Mouse (Mus musculus): ENCODE measurements at regions not wholly inside any gene's neighbourhood (a gene's known extent, or its start where the extent isn't known, plus 50 kb on each side); places are given as distances from the start of the nearest gene placed in this dataset.

- H3K9ac ChIP-seq (ENCODE audit: low read depth, low read length), result no peak overlapping the region
- no peak overlapping the region for H3K27ac ChIP-seq (ENCODE audit: low read depth, low read length)
- H3K36me3 ChIP-seq (ENCODE audit: control insufficient read depth, insufficient read depth, low read length), result no peaks in the 10 kb centered on the region
- H3K9me3 ChIP-seq (ENCODE audit: control insufficient read depth, low read length), result no peaks in the 10 kb centered on the region
- H3K27me3 ChIP-seq (replicated peaks; ENCODE audit: control insufficient read depth, insufficient read depth, low read length), result no peaks in the 10 kb centered on the region
- no peak overlapping the region for H3K4me3 ChIP-seq (ENCODE audit: low read depth, low read length)
- ATAC-seq (replicated peaks; ENCODE audit: low FRiP score) (no peak), DNase-seq (ENCODE audit: low spot score) (no peak)
- no peaks in the 10 kb centered on the region for H3K4me1 ChIP-seq (replicated peaks; ENCODE audit: control insufficient read depth, insufficient read depth, low read length)
- WGBS, result 69% methylated on average over 3 of the region's 3 CpGs
- H3K4me2 ChIP-seq, result no peak overlapping the region
Measured at GRCm38 (mm10) chr1:13860469-13860868, 2232.7 kb downstream of the 4930444P10Rik start.

DNA sequence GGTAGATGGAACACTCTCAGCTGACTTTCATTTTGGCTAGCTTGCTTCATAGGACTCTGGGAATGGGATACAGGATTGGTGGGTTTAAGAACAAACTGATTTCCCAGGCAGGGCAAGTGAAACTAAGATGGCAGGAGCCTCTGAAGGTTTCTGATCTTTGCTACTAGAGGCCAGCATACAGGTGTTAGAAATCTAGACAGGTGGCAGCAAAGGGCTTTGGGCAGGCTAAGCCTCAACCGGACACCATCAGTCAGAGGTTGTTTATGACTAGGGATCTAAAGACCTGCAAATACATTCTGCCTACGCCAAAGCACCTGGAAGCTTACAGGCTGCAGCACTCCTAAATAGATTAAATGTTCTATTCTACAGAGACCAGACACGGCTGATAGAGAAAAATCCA, 2233.4 kb downstream of the 4930444P10Rik start:
- no peaks in the 10 kb centered on the region for H3K4me1 ChIP-seq (replicated peaks; ENCODE audit: control insufficient read depth, insufficient read depth, low read length)
- H3K4me3 ChIP-seq (ENCODE audit: low read depth, low read length), result no peak overlapping the region
- no peak overlapping the region for H3K9ac ChIP-seq (ENCODE audit: low read depth, low read length)
- H3K27me3 ChIP-seq (replicated peaks; ENCODE audit: control insufficient read depth, insufficient read depth, low read length), result no peaks in the 10 kb centered on the region
- H3K9me3 ChIP-seq (ENCODE audit: control insufficient read depth, low read length), result no peaks in the 10 kb centered on the region
- H3K36me3 ChIP-seq (ENCODE audit: control insufficient read depth, insufficient read depth, low read length), result no peaks in the 10 kb centered on the region
- no peak for ATAC-seq (replicated peaks; ENCODE audit: low FRiP score)
- 61% methylated on average over 3 of the region's 3 CpGs for WGBS
- no peak for DNase-seq (ENCODE audit: low spot score)
- H3K27ac ChIP-seq (ENCODE audit: low read depth, low read length), result no peak overlapping the region
- H3K4me2 ChIP-seq, result no peak overlapping the region

DNA sequence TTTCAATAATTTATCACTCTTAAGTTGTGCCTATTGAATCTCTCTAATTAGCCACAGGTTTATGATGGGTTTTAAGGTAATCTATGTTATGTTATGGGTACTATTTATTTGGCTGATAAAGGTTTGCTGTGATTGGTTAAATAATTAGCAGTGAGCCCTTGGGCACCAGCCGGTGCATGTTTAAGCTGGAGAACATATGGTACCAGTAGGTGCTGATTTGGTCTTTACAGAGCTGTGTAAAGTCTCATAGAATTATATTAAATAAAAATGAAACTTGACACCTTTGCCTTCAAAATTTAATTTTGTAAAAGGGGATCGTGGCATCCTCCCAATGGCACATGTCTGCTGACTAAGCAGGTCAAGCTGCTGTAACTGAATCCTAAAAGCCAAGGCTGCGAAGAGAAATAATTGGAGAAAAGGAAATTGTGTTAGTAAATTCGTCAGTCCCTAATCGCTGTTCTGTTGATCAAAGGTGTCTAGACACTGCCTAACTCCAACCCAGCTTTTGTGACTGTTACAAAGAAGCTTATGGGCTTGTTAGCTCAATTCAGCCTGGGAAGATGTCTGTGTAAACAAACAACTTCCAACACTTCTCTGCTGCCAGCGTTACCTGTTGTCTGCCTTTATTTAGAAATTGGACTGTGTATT, 2234.6 kb downstream of the 4930444P10Rik start:
- no peak for ATAC-seq (replicated peaks; ENCODE audit: low FRiP score)
- no peaks in the 10 kb centered on the region for H3K36me3 ChIP-seq (ENCODE audit: control insufficient read depth, insufficient read depth, low read length)
- WGBS, result 63% methylated on average over 6 of the region's 6 CpGs
- H3K4me3 ChIP-seq (ENCODE audit: low read depth, low read length), result no peak overlapping the region
- H3K9me3 ChIP-seq (ENCODE audit: control insufficient read depth, low read length), result no peaks in the 10 kb centered on the region
- no peaks in the 10 kb centered on the region for H3K27me3 ChIP-seq (replicated peaks; ENCODE audit: control insufficient read depth, insufficient read depth, low read length)
- no peak overlapping the region for H3K9ac ChIP-seq (ENCODE audit: low read depth, low read length)
- no peak overlapping the region for H3K27ac ChIP-seq (ENCODE audit: low read depth, low read length)
- DNase-seq (ENCODE audit: low spot score), result no peak
- H3K4me1 ChIP-seq (replicated peaks; ENCODE audit: control insufficient read depth, insufficient read depth, low read length), result no peaks in the 10 kb centered on the region
- H3K4me2 ChIP-seq, result no peak overlapping the region

- Histone ChIP-seq H3K27ac (ENCODE audit: low read depth, low read length) (no peak overlapping the region), H3K36me3 (ENCODE audit: control insufficient read depth, insufficient read depth, low read length) (no peaks in the 10 kb centered on the region), H3K4me1 (replicated peaks; ENCODE audit: control insufficient read depth, insufficient read depth, low read length) (no peaks in the 10 kb centered on the region), H3K9ac (ENCODE audit: low read depth, low read length) (no peak overlapping the region), H3K9me3 (ENCODE audit: control insufficient read depth, low read length) (no peaks in the 10 kb centered on the region), H3K4me2 (no peak overlapping the region), H3K4me3 (ENCODE audit: low read depth, low read length) (no peak overlapping the region), H3K27me3 (replicated peaks; ENCODE audit: control insufficient read depth, insufficient read depth, low read length) (no peaks in the 10 kb centered on the region)
- ATAC-seq (replicated peaks; ENCODE audit: low FRiP score), result no peak
- 78% methylated on average over 2 of the region's 2 CpGs for WGBS
- DNase-seq (ENCODE audit: low spot score), result no peak
Measured at GRCm38 (mm10) chr1:13856998-13857397, 2236.1 kb downstream of the 4930444P10Rik start.

DNA sequence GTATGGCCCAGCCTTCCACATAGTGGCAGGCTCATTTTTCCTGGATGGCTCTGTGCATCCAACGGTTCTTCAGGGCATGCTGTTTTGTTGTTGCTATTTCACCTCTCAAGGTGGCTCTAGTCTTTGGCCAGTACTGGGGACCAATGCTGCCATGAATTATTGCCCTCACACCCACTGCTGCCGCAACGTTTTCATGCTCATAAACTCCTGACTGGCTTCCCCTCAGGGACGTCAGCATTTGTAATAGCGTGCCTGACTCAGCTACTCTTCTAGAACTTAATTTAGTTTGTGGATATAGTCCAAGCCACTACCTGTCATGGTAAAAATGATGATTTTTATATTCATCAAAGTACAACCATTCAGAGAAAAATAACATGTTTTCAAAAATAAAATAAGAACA, 2242.0 kb downstream of the 4930444P10Rik start:
- DNase-seq (ENCODE audit: low spot score) (no peak), ATAC-seq (replicated peaks; ENCODE audit: low FRiP score) (no peak)
- Histone ChIP-seq H3K4me2 (no peak overlapping the region), H3K27ac (ENCODE audit: low read depth, low read length) (no peak overlapping the region), H3K9ac (ENCODE audit: low read depth, low read length) (no peak overlapping the region), H3K9me3 (ENCODE audit: control insufficient read depth, low read length) (no peaks in the 10 kb centered on the region), H3K4me1 (replicated peaks; ENCODE audit: control insufficient read depth, insufficient read depth, low read length) (no peaks in the 10 kb centered on the region), H3K27me3 (replicated peaks; ENCODE audit: control insufficient read depth, insufficient read depth, low read length) (no peaks in the 10 kb centered on the region), H3K36me3 (ENCODE audit: control insufficient read depth, insufficient read depth, low read length) (no peaks in the 10 kb centered on the region), H3K4me3 (ENCODE audit: low read depth, low read length) (no peak overlapping the region)
- WGBS, result 88% methylated on average over 5 of the region's 5 CpGs

GRCm38 (mm10) chr1:13849071-13849470, 2244.1 kb downstream of the 4930444P10Rik start:
- no peaks in the 10 kb centered on the region for H3K36me3 ChIP-seq (ENCODE audit: control insufficient read depth, insufficient read depth, low read length)
- H3K27me3 ChIP-seq (replicated peaks; ENCODE audit: control insufficient read depth, insufficient read depth, low read length), result no peaks in the 10 kb centered on the region
- no peak overlapping the region for H3K27ac ChIP-seq (ENCODE audit: low read depth, low read length)
- no peak overlapping the region for H3K4me3 ChIP-seq (ENCODE audit: low read depth, low read length)
- no peak overlapping the region for H3K4me2 ChIP-seq
- H3K9ac ChIP-seq (ENCODE audit: low read depth, low read length), result no peak overlapping the region
- ATAC-seq (replicated peaks; ENCODE audit: low FRiP score), result no peak
- 78% methylated on average over 4 of the region's 4 CpGs for WGBS
- no peak for DNase-seq (ENCODE audit: low spot score)
- H3K9me3 ChIP-seq (ENCODE audit: control insufficient read depth, low read length), result no peaks in the 10 kb centered on the region
- H3K4me1 ChIP-seq (replicated peaks; ENCODE audit: control insufficient read depth, insufficient read depth, low read length), result no peaks in the 10 kb centered on the region

GRCm38 (mm10) chr1:13846336-13846865, 2246.7 kb downstream of the 4930444P10Rik start:
- no peaks in the 10 kb centered on the region for H3K27me3 ChIP-seq (replicated peaks; ENCODE audit: control insufficient read depth, insufficient read depth, low read length)
- WGBS, result 74% methylated on average over 15 of the region's 15 CpGs
- H3K36me3 ChIP-seq (ENCODE audit: control insufficient read depth, insufficient read depth, low read length), result no peaks in the 10 kb centered on the region
- DNase-seq (ENCODE audit: low spot score), result no peak
- no peak overlapping the region for H3K4me3 ChIP-seq (ENCODE audit: low read depth, low read length)
- no peak overlapping the region for H3K27ac ChIP-seq (ENCODE audit: low read depth, low read length)
- ATAC-seq (replicated peaks; ENCODE audit: low FRiP score), result no peak
- no peaks in the 10 kb centered on the region for H3K9me3 ChIP-seq (ENCODE audit: control insufficient read depth, low read length)
- H3K4me2 ChIP-seq, result no peak overlapping the region
- no peak overlapping the region for H3K9ac ChIP-seq (ENCODE audit: low read depth, low read length)
- no peaks in the 10 kb centered on the region for H3K4me1 ChIP-seq (replicated peaks; ENCODE audit: control insufficient read depth, insufficient read depth, low read length)

GRCm38 (mm10) chr1:13840309-13840622, 2252.9 kb downstream of the 4930444P10Rik start:
- no peaks in the 10 kb centered on the region for H3K4me1 ChIP-seq (replicated peaks; ENCODE audit: control insufficient read depth, insufficient read depth, low read length)
- no peaks in the 10 kb centered on the region for H3K9me3 ChIP-seq (ENCODE audit: control insufficient read depth, low read length)
- no peaks in the 10 kb centered on the region for H3K27me3 ChIP-seq (replicated peaks; ENCODE audit: control insufficient read depth, insufficient read depth, low read length)
- H3K36me3 ChIP-seq (ENCODE audit: control insufficient read depth, insufficient read depth, low read length), result no peaks in the 10 kb centered on the region
- no peak overlapping the region for H3K27ac ChIP-seq (ENCODE audit: low read depth, low read length)
- DNase-seq (ENCODE audit: low spot score), result no peak
- H3K9ac ChIP-seq (ENCODE audit: low read depth, low read length), result no peak overlapping the region
- 87% methylated on average over 1 of the region's 1 CpGs for WGBS
- H3K4me2 ChIP-seq, result no peak overlapping the region
- no peak overlapping the region for H3K4me3 ChIP-seq (ENCODE audit: low read depth, low read length)
- no peak for ATAC-seq (replicated peaks; ENCODE audit: low FRiP score)

GRCm38 (mm10) chr1:13839619-13840308, 2253.4 kb downstream of the 4930444P10Rik start:
- WGBS, result 43% methylated on average over 11 of the region's 11 CpGs
- no peak for DNase-seq (ENCODE audit: low spot score)

More at GRCm38 (mm10) chr1:13839619-13840308, 2253.4 kb downstream of the 4930444P10Rik start:
- H3K9ac ChIP-seq (ENCODE audit: low read depth, low read length), result no peak overlapping the region
- no peak for ATAC-seq (replicated peaks; ENCODE audit: low FRiP score)
- H3K4me3 ChIP-seq (ENCODE audit: low read depth, low read length), result no peak overlapping the region
- H3K36me3 ChIP-seq (ENCODE audit: control insufficient read depth, insufficient read depth, low read length), result no peaks in the 10 kb centered on the region
- H3K27ac ChIP-seq (ENCODE audit: low read depth, low read length), result no peak overlapping the region
- H3K4me1 ChIP-seq (replicated peaks; ENCODE audit: control insufficient read depth, insufficient read depth, low read length), result no peaks in the 10 kb centered on the region
- H3K27me3 ChIP-seq (replicated peaks; ENCODE audit: control insufficient read depth, insufficient read depth, low read length), result no peaks in the 10 kb centered on the region
- no peak overlapping the region for H3K4me2 ChIP-seq
- no peaks in the 10 kb centered on the region for H3K9me3 ChIP-seq (ENCODE audit: control insufficient read depth, low read length)

All from liver, embryonic 11.5 days (tissue).